Mouse (Mus musculus) heart, adult 2 months (tissue): ENCODE measurements around the gene Dpm3. TPM values are rescaled to one million over a fixed set of nuclear protein-coding genes. Genes with fewer than 3 reads are reported as not detected.
A peak's percentile ranks its signal among the peaks of the same experiment; 100 is the strongest.

ENCODE experiments used
- DNase-seq, 2 experiments: peaks; one replicate each; pipeline ENCODE4 v3.0.0; 2021
- H3K27ac ChIP-seq: fragments of 200-600 bp; 2 replicates; pipeline ENCODE4 v1.8.1; 2022
- H3K27me3 ChIP-seq: fragments of 200-500 bp; 2 replicates; pipeline ENCODE4 v1.6.1; 2012; ENCODE audit warnings: mild to moderate bottlenecking, low read length, inconsistent platforms, mixed read lengths; ENCODE audit not compliant: control insufficient read depth, insufficient read depth
- H3K36me3 ChIP-seq: fragments of 200-500 bp; 2 replicates; pipeline ENCODE4 v1.6.1; 2012; ENCODE audit warnings: low read length, inconsistent platforms; ENCODE audit not compliant: control insufficient read depth, insufficient read depth
- H3K4me1 ChIP-seq: fragments of 200-500 bp; 2 replicates; pipeline ENCODE4 v1.6.1; 2011; ENCODE audit warnings: low read length; ENCODE audit not compliant: control insufficient read depth, insufficient read depth
- H3K4me3 ChIP-seq: fragments of 200-600 bp; 2 replicates; pipeline ENCODE4 v1.8.1; 2022
- H3K79me2 ChIP-seq: fragments of 200-500 bp; replicated peaks from 2 replicates; pipeline ENCODE4 v1.6.1; 2012; ENCODE audit warnings: mild to moderate bottlenecking, inconsistent platforms, low read length, moderate library complexity, mixed read lengths; ENCODE audit not compliant: control insufficient read depth, insufficient read depth
- H3K9ac ChIP-seq: fragments of 200-500 bp; 2 replicates; pipeline ENCODE4 v1.6.1; 2012; ENCODE audit warnings: low read depth, mild to moderate bottlenecking, control low read depth, inconsistent platforms, low read length, mixed read lengths
- CTCF ChIP-seq: fragments of 200-600 bp; IDR thresholded peaks from 2 replicates; pipeline ENCODE4 v1.8.1; 2022; ENCODE audit warnings: antibody characterized with exemption, mild to moderate bottlenecking, moderate library complexity
- EP300 ChIP-seq: fragments of 200-500 bp; IDR thresholded peaks from 2 replicates; pipeline ENCODE4 v1.6.1; 2011; ENCODE audit warnings: low read depth, low read length, control low read depth; ENCODE audit not compliant: insufficient read depth
- POLR2A ChIP-seq: fragments of 200-500 bp; IDR thresholded peaks from 2 replicates; pipeline ENCODE4 v1.6.1; 2011; ENCODE audit warnings: mild to moderate bottlenecking, low read depth, low read length, control low read depth; ENCODE audit not compliant: insufficient read depth
- WGBS: fragments of 180-500 bp; shearing (Covaris S2); methylation state at CpG from one replicate; pipeline ENCODE4 v1.1.7; 2018; 5-methylcytosine and 5-hydroxymethylcytosine counted together
- intact Hi-C: fragments of 180-260 bp; cut with DNase I; formaldehyde crosslinking; loops from one replicate; pipeline ENCODE4 v1.15.1; 2025
- long read RNA-seq: library from polyadenylated mRNA; stranded (forward); transcript quantifications from one replicate; pipeline ENCODE4 v2.0.0, GENCODE M21; 2021
- polyA plus RNA-seq: library from polyadenylated mRNA; depleted of rRNA; stranded (reverse); fragments of >200 nt; gene quantifications from 2 replicates; pipeline ENCODE4 v1.2.3, GENCODE M21; 2012; rRNA removed
- total RNA-seq, 2 experiments: library from RNA; stranded (reverse); gene quantifications; 2 replicates each; pipeline ENCODE4 v1.2.3; 2021

Dpm3 gene
- 10 to 100 TPM; 54.3 to 58.2 TPM for total RNA-seq
- 140 and 160 TPM in 2 replicates for polyA plus RNA-seq
- long read RNA-seq, transcript Dpm3-201 (2 exons, 404 nt) = major isoform, 11 of 12 reads
- long read RNA-seq, partial matches to known transcripts = 0 of 12 reads
- long read RNA-seq, other reads (novel, unspliced or antisense) = 0 of 12 reads

DNA sequence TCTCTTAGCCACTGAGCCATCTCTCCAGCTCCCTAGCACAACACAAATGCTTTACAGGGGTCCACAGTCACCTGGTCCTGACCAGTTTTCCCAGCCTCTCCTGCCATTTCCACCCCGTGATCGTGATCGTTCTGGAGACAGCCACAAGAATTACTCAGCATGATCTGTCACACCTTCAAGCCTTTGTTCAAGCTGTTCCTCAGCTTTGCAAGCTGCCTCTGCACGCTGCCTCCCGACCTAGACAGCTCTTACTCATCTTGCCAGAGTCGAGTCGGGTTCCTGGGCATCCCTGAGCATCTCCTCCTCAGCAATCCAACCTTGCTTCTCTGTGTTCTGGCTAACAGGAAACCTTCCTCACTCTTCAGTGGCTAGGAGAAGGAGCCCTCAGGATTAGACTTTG is at the start of gene Dpm3:
TSS of gene Dpm3 (plus strand) at position 283 of the 400 bp plus-strand sequence.
- Histone ChIP-seq H3K27me3 (no peaks in the 10 kb centered on the region), H3K4me1 (peaks cover 8% of the 10 kb centered on the region), H3K79me2 (no peaks in the 10 kb centered on the region), H3K36me3 (no peaks in the 10 kb centered on the region), H3K4me3 (no peak within 1 kb of the TSS), H3K9ac (no peak within 1 kb of the TSS), H3K27ac (no peak within 1 kb of the TSS)
- WGBS = 59% methylated on average over 7 of the region's 7 CpGs
- intact Hi-C loops = no loop called here
- DNase-seq = no peak
- TF ChIP-seq EP300 (no peak), POLR2A (no peak), CTCF (no peak)

DNA sequence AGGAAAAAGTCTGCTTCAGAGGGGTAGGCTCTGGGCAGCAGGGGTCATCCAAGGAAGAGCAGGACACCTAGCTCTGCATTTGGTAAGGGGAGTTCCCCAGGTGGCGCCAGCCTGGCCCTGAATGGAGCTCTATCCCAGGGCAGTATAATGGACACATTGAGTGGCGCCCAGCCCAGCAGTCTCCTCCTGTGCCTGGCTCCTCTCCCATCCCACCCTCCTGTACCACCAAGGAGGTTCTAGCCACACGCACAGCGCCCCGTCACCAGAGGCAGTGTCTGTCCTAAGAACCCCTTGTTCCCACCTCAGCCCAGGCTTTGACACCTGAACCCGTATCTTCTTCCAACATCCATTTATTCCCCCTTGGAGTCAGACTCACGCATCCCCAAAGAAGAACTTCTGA is 49.4 kb upstream of the Dpm3 start:
- whole genome bisulfite sequencing = 91% methylated on average over 7 of the region's 7 CpGs
- H3K79me2 ChIP-seq = no peaks in the 10 kb centered on the region
- intact Hi-C loops = loop anchor here (10.0 kb wide), 1 partner anchor 265 kb away; no protein-coding TSS in a partner anchor
- H3K27ac ChIP-seq = no peak overlapping the region
- H3K4me1 ChIP-seq = no peaks in the 10 kb centered on the region; the same call in 1 of the 2 replicates
- no peak for TF ChIP-seq POLR2A
- no peak for TF ChIP-seq CTCF
- no peak for TF ChIP-seq EP300
- H3K4me3 ChIP-seq = no peak overlapping the region
- H3K27me3 ChIP-seq = no peaks in the 10 kb centered on the region
- no peak overlapping the region for H3K9ac ChIP-seq
- H3K36me3 ChIP-seq = no peaks in the 10 kb centered on the region
- no peak for DNase-seq

DNA sequence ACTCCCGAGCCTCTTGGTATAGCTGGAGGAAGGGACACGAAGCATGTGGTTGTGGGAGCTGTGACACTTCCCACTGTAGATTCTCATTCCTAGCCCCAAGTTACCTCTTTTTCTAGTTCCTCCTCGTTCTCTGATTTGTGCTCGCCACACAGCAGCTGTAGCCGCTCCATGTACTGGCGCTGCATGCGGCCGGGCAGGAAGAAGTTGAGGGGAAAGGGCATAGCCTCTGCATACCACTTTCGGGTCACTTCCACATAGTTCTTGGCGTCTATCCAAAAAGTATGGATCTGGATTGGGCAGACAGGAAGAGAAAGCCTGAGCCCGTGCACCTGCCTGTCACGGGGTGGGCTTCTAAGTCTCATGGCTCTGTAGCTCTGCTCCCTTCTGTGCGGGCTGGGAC is 49.0 kb upstream of the Dpm3 start:
- WGBS = 48% methylated on average over 13 of the region's 13 CpGs
- Histone ChIP-seq H3K4me3 (no peak overlapping the region), H3K9ac (no peak overlapping the region), H3K4me1 (no peaks in the 10 kb centered on the region; the same call in none of the 2 replicates), H3K27me3 (no peaks in the 10 kb centered on the region), H3K36me3 (no peaks in the 10 kb centered on the region), H3K79me2 (no peaks in the 10 kb centered on the region), H3K27ac (no peak overlapping the region)
- intact Hi-C loops = loop anchor here (10.0 kb wide), 1 partner anchor 265 kb away; no protein-coding TSS in a partner anchor
- TF ChIP-seq CTCF (no peak), POLR2A (no peak), EP300 (no peak)
- DNase-seq = peak in 1 of 2 experiments; percentile 21

DNA sequence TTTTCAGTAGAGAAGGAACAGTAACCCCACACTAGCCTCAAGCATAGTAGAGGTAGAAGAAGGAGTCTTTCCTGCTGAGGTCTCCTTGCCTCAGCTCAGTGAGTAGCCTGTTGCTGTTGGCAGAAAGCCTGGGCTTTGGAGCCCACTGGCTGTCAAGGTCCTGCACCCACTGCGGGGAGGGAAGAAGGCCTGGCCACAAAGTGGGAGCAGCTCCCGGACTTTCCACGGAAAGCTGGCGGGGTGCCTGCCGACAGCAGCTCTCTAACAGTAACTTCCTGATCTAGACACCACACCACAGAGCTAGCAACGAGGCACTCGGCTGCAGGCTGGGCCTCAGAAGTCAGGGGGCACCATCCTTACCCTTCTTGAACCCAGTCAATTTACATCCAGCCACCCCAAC is 48.4 kb upstream of the Dpm3 start:
- no peaks in the 10 kb centered on the region for H3K27me3 ChIP-seq
- no peaks in the 10 kb centered on the region for H3K36me3 ChIP-seq
- intact Hi-C loops = loop anchor here (10.0 kb wide), 1 partner anchor 266 kb away; no protein-coding TSS in a partner anchor
- peaks cover 4% of the 10 kb centered on the region for H3K4me1 ChIP-seq
- WGBS = 13% methylated on average over 7 of the region's 7 CpGs
- DNase-seq = peak in 1 of 2 experiments; percentile 52
- no peaks in the 10 kb centered on the region for H3K79me2 ChIP-seq
- no peak overlapping the region for H3K9ac ChIP-seq
- TF ChIP-seq EP300 (no peak), CTCF (no peak), POLR2A (no peak)
- no peak overlapping the region for H3K27ac ChIP-seq
- no peak overlapping the region for H3K4me3 ChIP-seq

DNA sequence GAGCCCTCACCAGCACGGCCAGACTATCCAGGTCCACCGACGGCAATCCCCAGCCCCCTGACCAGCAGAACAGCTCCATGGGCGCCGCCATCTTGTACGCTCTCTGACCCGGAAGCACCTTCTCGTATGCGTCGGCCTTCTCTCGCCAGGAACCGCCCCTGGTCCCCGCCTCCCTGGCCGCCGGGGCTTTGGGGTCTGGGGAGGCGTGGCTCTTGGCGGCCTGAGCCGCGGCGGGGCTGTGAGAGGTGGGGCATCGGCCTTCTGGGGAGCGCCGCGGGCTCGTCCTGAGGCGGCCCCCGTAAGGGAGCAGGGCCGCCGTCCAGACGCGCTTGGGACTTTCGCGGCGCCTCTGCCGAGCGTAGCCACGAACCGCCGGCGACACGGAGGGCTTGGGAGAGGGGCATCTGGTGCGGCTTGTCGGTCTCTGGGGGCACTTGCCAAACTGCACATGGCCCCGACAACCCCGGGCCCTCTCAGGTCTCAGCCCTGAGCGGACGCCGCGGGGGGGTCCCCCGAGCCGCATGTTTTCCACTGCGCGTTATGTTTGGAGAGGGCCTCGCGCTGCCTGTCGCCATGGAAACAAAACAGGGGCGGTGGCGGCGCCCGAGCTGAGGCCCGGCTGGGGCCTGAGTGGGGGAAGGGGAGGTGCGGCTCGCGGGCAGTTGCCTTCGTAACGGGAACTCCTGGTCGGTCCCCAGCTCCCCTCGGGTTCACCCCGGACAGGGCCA is 45.2 kb upstream of the Dpm3 start:
- H3K4me1 ChIP-seq = peaks cover 5% of the 10 kb centered on the region
- H3K27ac ChIP-seq = peak overlapping the region; percentile 88
- H3K36me3 ChIP-seq = no peaks in the 10 kb centered on the region
- H3K9ac ChIP-seq = peak overlapping the region; percentile 95
- TF ChIP-seq POLR2A (peak; percentile 75), EP300 (peak; percentile 45; the same call in 1 of the 2 replicates), CTCF (no peak)
- under 1% methylated on average over 61 of the region's 69 CpGs for WGBS
- H3K79me2 ChIP-seq = no peaks in the 10 kb centered on the region
- no peaks in the 10 kb centered on the region for H3K27me3 ChIP-seq
- intact Hi-C loops = loop anchor here (2.0 to 10.0 kb wide), 5 partner anchors 17 to 269 kb away; partner anchors contain the start of genes Clk2 and Scamp3
- H3K4me3 ChIP-seq = peak overlapping the region; percentile 88
- DNase-seq = peak; percentile 96
